Mouse (Mus musculus): ENCODE results near the gene Cldn13. TPM values are rescaled to one million over a fixed set of nuclear protein-coding genes. Genes with fewer than 3 reads are reported as not detected.
A peak's percentile ranks its signal among the peaks of the same experiment; 100 is the strongest.

The Cldn13 gene
- polyA plus RNA-seq, 1 experiment: 1.4 TPM

- TF ChIP-seq GATA1 (IDR thresholded peaks at IDR 0.05; ENCODE audit: low read length): no peak
Measured at GRCm38 (mm10) chr5:134939069-134939468, 23.7 kb upstream of the Cldn13 start.

- TF ChIP-seq GATA1 (IDR thresholded peaks at IDR 0.05; ENCODE audit: low read length): no peak
Measured at GRCm38 (mm10) chr5:134936626-134937185, 21.4 kb upstream of the Cldn13 start.

- no peak for TF ChIP-seq GATA1 (IDR thresholded peaks at IDR 0.05; ENCODE audit: low read length)
Measured at GRCm38 (mm10) chr5:134936051-134936450, 20.7 kb upstream of the Cldn13 start.

GRCm38 (mm10) chr5:134934666-134935065, 19.3 kb upstream of the Cldn13 start:
- TF ChIP-seq GATA1 (IDR thresholded peaks at IDR 0.05; ENCODE audit: low read length): no peak

DNA sequence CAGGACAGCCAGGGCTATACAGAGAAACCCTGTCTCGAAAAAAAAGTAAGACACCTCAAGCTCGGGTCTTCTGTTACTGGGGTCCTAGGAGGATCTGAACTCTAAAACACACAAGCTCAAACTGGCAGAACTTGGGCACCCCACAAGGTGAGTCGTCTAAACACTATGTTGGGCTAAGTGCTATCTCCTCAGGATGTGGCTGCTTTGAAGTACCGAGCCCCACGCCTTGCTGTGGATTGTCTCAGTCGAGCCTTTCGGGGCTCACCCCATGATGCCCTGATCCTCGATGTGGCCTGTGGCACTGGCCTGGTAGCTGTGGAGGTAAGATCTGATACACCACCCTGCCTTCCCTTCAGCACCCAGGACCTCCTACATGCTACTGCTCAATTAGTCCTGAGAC, 18.0 kb upstream of the Cldn13 start:
- no peak for TF ChIP-seq GATA1 (IDR thresholded peaks at IDR 0.05; ENCODE audit: low read length)

GRCm38 (mm10) chr5:134932903-134933276, 17.6 kb upstream of the Cldn13 start:
- no peak for TF ChIP-seq GATA1 (IDR thresholded peaks at IDR 0.05; ENCODE audit: low read length)

GRCm38 (mm10) chr5:134932179-134932902, 17.0 kb upstream of the Cldn13 start, which contains the start of gene Mettl27:
Gene Mettl27, plus strand, starts transcription at chr5:134932368.
- no peak for TF ChIP-seq GATA1 (IDR thresholded peaks at IDR 0.05; ENCODE audit: low read length)

DNA sequence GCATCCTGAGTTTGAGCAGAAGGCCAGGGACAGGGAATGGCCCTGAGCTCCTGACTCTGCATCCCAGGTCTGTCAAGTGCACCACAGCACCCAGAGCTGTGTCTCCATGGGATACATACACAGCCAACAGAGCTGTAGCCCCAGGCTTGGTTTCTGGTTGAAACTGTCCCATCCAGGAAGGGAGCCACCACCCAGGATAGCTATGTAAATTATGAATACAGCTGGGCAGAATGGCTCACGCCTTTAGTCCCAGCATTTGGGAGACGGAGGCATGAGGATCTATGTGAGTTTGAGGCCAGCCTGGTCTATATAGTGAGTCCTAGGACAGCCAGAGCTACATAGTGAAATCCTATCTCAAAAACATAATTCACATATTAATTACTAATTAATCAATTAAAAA, 14.7 kb upstream of the Cldn13 start:
- no peak for TF ChIP-seq GATA1 (IDR thresholded peaks at IDR 0.05; ENCODE audit: low read length)

GRCm38 (mm10) chr5:134926726-134927125, 11.4 kb upstream of the Cldn13 start:
- no peak for TF ChIP-seq GATA1 (IDR thresholded peaks at IDR 0.05; ENCODE audit: low read length)

- no peak for TF ChIP-seq GATA1 (IDR thresholded peaks at IDR 0.05; ENCODE audit: low read length)
Measured at GRCm38 (mm10) chr5:134923141-134923540, 7.8 kb upstream of the Cldn13 start.

DNA sequence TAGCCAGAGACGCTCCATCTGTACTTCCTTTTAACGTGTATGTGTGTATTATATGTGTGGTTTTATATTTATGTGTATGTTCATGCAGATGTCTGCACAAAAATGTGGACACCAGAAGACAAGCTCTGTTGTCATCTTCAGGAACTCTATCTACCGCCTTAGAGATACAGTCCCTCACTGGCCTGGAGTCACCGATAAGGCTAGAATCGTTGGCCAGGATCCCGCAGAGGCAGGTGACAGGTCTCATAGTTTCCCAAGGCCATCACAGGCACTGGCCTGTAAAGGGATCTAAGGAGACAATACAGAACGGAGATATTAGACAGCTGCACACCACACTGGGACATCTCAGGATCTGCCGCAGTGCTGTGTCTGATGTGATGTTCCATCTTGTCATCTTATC, 5.8 kb upstream of the Cldn13 start:
- TF ChIP-seq GATA1 (IDR thresholded peaks at IDR 0.05; ENCODE audit: low read length): no peak

- TF ChIP-seq GATA1 (IDR thresholded peaks at IDR 0.05; ENCODE audit: low read length): no peak
Measured at GRCm38 (mm10) chr5:134920106-134920687, 4.9 kb upstream of the Cldn13 start.

GRCm38 (mm10) chr5:134919097-134919496, 3.8 kb upstream of the Cldn13 start:
- TF ChIP-seq GATA1 (IDR thresholded peaks at IDR 0.05; ENCODE audit: low read length): peak; percentile 79

DNA sequence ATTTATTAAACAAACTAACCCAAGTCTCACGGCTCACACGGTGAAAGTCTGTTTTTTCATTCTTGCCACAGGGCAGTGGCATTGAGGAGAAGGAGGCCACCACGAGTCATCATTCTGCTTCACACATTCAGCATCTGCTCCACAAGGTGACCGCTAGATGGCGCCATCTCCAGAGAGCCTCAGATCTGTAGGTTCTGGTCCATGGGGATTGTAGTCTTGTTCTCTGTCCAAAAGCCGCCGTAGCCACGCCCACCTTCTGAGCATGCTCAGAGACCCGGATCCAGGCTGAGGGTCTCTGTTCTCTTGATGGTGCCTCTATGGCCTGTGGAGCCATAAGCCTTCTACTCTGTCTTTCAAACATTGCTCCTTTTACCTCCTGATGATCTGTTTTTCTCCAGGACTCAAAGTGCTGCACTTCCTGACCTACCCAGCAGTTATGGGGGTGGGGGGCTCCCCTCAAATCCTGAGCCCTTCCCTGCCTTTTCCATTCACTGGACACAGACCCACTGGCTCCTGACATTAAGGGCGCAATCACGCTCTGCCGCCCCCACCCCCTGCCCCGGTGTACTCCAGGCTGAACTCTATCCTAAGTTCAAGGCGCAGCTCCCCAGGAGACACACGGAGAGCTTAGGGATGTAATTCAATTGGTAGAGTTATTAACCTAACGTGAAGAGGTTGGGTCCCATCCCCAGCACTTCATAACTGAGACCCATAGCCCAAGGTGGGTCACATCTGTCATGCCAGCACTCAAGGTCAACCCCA, 2.9 kb upstream of the Cldn13 start:
- TF ChIP-seq GATA1 (IDR thresholded peaks at IDR 0.05; ENCODE audit: low read length): no peak

DNA sequence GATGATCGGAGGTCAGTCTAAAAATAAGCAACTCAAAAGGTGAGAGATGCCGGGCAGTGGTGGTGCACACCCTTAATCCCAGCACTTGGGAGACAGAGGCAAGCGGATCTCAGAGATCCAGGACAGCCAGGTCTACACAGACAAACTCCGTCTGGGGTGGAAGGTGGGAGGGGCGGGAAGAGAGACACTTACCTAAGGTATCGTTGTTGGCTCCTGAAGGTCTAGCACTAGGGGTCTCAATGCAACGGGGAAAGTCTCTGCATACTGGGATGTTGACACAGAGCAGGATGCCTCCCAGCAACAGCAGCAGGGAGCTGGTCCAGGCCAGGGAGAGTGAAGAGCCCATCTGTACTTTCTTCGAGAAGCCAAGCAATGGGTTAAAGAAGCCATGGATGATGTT, 816 bp downstream of the Cldn13 start:
- no peak for TF ChIP-seq GATA1 (IDR thresholded peaks at IDR 0.05; ENCODE audit: low read length)

DNA sequence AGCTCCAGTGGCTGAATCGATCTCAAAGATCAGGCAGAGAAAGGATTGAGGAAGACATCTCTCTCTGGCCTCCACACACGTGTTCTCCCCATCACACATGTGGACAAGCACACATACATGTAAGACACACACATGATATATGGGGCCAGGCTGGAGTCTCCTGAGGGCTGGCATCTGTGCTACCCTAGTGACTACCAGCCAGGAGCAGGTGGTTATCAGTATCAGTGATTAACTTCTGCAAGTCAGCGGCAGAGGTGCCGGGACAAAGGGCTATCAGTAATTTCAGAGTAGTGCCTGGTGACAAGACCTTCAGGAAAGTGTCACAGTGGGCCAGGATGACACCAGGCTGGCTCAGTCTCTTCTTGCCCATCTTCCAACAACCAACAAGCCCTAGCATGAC, 1.6 kb downstream of the Cldn13 start:
- peak; percentile 87 for TF ChIP-seq GATA1 (IDR thresholded peaks at IDR 0.05; ENCODE audit: low read length)
